Mouse (Mus musculus) intestine, embryonic 14.5 days (tissue): ENCODE results near the gene Trim72. TPM values are rescaled to one million over a fixed set of nuclear protein-coding genes. Genes with fewer than 3 reads are reported as not detected.

Experiments
- ATAC-seq: fragments of 200-750 bp; cut with Nextera tagmentation; replicated peaks from 2 replicates; pipeline ENCODE4 v1.8.0; 2017; ENCODE audit warnings: low read depth, moderate number of reproducible peaks, moderate TSS enrichment, moderate library complexity; ENCODE audit not compliant: low FRiP score, low TSS enrichment
- DNase-seq: peaks from one replicate; pipeline ENCODE4 v3.0.0-alpha.2; 2018; ENCODE audit warnings: low spot score
- H3K27ac ChIP-seq: fragments of 300-500 bp; sonication (generic); 2 replicates; pipeline ENCODE4 v1.5.1; 2014; ENCODE audit warnings: low read depth, mild to moderate bottlenecking, control low read depth
- H3K27me3 ChIP-seq: fragments of 300-500 bp; sonication (generic); replicated peaks from 2 replicates; pipeline ENCODE4 v1.6.1; 2014; ENCODE audit warnings: low read length, control low read depth; ENCODE audit not compliant: control insufficient read depth, insufficient read depth
- H3K36me3 ChIP-seq: fragments of 300-500 bp; sonication (generic); 2 replicates; pipeline ENCODE4 v1.6.1; 2014; ENCODE audit warnings: low read length, control low read depth; ENCODE audit not compliant: control insufficient read depth, insufficient read depth
- H3K4me1 ChIP-seq: fragments of 300-500 bp; sonication (generic); replicated peaks from 2 replicates; pipeline ENCODE4 v1.6.1; 2014; ENCODE audit warnings: low read length, control low read depth, mixed read lengths; ENCODE audit not compliant: control insufficient read depth, insufficient read depth
- H3K4me2 ChIP-seq: fragments of 300-500 bp; sonication (generic); 2 replicates; pipeline ENCODE4 v1.6.1; 2014; ENCODE audit warnings: low read length
- H3K4me3 ChIP-seq: fragments of 300-500 bp; sonication (generic); 2 replicates; pipeline ENCODE4 v1.5.1; 2014; ENCODE audit warnings: low read depth, low read length, control low read depth, mixed read lengths
- H3K9ac ChIP-seq: fragments of 300-500 bp; sonication (generic); 2 replicates; pipeline ENCODE4 v1.6.1; 2014; ENCODE audit warnings: mild to moderate bottlenecking, low read length
- H3K9me3 ChIP-seq: fragments of 300-500 bp; sonication (generic); 2 replicates; pipeline ENCODE4 v1.6.1; 2016; ENCODE audit warnings: low read length, control low read depth; ENCODE audit not compliant: control insufficient read depth
- WGBS: fragments of 180-500 bp; shearing (Covaris S2); extraction: QIAGEN DNeasy Blood & Tissue Kit; methylation state at CpG from one replicate; pipeline ENCODE4 v1.1.7; 2014; 5-methylcytosine and 5-hydroxymethylcytosine counted together
- polyA plus RNA-seq: library from polyadenylated mRNA; unstranded; fragments of >200 nt; fragmentation: Nextera tagmentation; extraction: Ambion mirVana; gene quantifications from 2 replicates; pipeline ENCODE4 v1.2.1, GENCODE M21; 2014

Gene Trim72
- polyA plus RNA-seq, 1 experiment from 2014 or later = 0.16 TPM

GRCm38 (mm10) chr7:128018275-128018674, 14.5 kb downstream of the Trim72 start:
- Histone ChIP-seq H3K4me3 (no peak overlapping the region), H3K9ac (no peak overlapping the region), H3K4me2 (no peak overlapping the region), H3K4me1 (no peaks in the 10 kb centered on the region), H3K27ac (no peak overlapping the region), H3K9me3 (no peaks in the 10 kb centered on the region), H3K36me3 (no peaks in the 10 kb centered on the region), H3K27me3 (no peaks in the 10 kb centered on the region)
- WGBS = 93% methylated on average over 3 of the region's 3 CpGs
- ATAC-seq = no peak
- no peak for DNase-seq

DNA sequence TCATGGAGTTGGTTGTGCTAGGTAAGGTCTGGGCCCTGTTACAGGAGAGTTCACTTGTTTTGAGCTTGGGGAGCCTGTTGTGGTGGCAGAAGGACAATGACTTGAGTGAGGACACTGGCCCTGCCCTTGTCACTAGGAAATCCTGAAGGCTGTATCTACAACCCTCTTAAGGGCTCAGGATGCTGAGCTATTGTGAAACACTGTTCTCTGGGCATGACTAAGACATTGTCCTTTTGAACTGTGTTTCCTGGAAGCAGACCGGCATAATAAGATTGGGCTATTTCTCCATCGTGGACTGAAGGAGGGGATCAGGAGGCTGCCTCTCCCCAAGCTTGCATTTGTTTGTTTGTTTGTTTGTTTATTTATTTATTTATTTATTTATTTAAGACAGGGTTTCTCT, 15.4 kb downstream of the Trim72 start:
- no peak overlapping the region for H3K4me3 ChIP-seq
- no peaks in the 10 kb centered on the region for H3K36me3 ChIP-seq
- WGBS = 85% methylated on average over 2 of the region's 2 CpGs
- H3K27ac ChIP-seq = no peak overlapping the region
- no peaks in the 10 kb centered on the region for H3K4me1 ChIP-seq
- ATAC-seq (no peak), DNase-seq (no peak)
- no peak overlapping the region for H3K4me2 ChIP-seq
- H3K9ac ChIP-seq = no peak overlapping the region
- no peaks in the 10 kb centered on the region for H3K27me3 ChIP-seq
- no peaks in the 10 kb centered on the region for H3K9me3 ChIP-seq

- no peaks in the 10 kb centered on the region for H3K36me3 ChIP-seq
- no peaks in the 10 kb centered on the region for H3K4me1 ChIP-seq
- H3K9ac ChIP-seq = no peak overlapping the region
- no peak for ATAC-seq
- H3K4me2 ChIP-seq = no peak overlapping the region
- H3K27ac ChIP-seq = no peak overlapping the region
- no peak overlapping the region for H3K4me3 ChIP-seq
- DNase-seq = no peak
- H3K9me3 ChIP-seq = no peaks in the 10 kb centered on the region
- 65% methylated on average over 8 of the region's 8 CpGs for WGBS
- H3K27me3 ChIP-seq = no peaks in the 10 kb centered on the region
Observed at GRCm38 (mm10) chr7:128022974-128023373, 19.2 kb downstream of the Trim72 start.

DNA sequence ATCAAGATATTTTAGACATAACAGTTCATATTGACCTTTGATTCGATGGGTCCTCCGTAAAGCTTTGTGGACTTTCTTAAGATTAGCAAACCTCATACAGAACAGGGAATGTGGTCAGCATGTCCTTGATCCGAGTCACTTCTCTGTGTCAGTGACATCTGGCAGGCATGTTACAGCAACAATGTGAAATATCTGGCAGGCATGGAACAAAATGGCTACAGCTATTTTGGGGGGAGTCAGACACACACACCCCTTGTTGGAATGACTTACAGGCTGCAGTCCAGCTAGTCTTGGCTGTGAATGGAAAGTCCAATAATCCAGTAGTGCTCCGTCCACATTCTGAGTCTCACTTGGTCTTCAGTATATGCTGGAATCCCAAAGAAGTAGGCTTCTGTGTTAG, 19.8 kb downstream of the Trim72 start:
- DNase-seq (no peak), ATAC-seq (no peak)
- Histone ChIP-seq H3K9ac (no peak overlapping the region), H3K27me3 (no peaks in the 10 kb centered on the region), H3K4me1 (no peaks in the 10 kb centered on the region), H3K4me2 (no peak overlapping the region), H3K27ac (no peak overlapping the region), H3K36me3 (no peaks in the 10 kb centered on the region), H3K4me3 (no peak overlapping the region), H3K9me3 (no peaks in the 10 kb centered on the region)
- WGBS = 95% methylated on average over 4 of the region's 4 CpGs

GRCm38 (mm10) chr7:128024364-128024763, 20.6 kb downstream of the Trim72 start:
- DNase-seq (no peak), ATAC-seq (no peak)
- H3K4me2 ChIP-seq = no peak overlapping the region
- no peak overlapping the region for H3K4me3 ChIP-seq
- no peaks in the 10 kb centered on the region for H3K4me1 ChIP-seq
- H3K27ac ChIP-seq = no peak overlapping the region
- no peaks in the 10 kb centered on the region for H3K27me3 ChIP-seq
- no peak overlapping the region for H3K9ac ChIP-seq
- H3K36me3 ChIP-seq = no peaks in the 10 kb centered on the region
- H3K9me3 ChIP-seq = no peaks in the 10 kb centered on the region
- WGBS = 80% methylated on average over 9 of the region's 9 CpGs

GRCm38 (mm10) chr7:128024932-128025331, 21.2 kb downstream of the Trim72 start:
- ATAC-seq (no peak), DNase-seq (no peak)
- H3K4me3 ChIP-seq = no peak overlapping the region
- no peaks in the 10 kb centered on the region for H3K9me3 ChIP-seq
- no peak overlapping the region for H3K27ac ChIP-seq
- 79% methylated on average over 4 of the region's 4 CpGs for WGBS
- no peaks in the 10 kb centered on the region for H3K27me3 ChIP-seq
- no peaks in the 10 kb centered on the region for H3K4me1 ChIP-seq
- no peak overlapping the region for H3K4me2 ChIP-seq
- no peaks in the 10 kb centered on the region for H3K36me3 ChIP-seq
- H3K9ac ChIP-seq = no peak overlapping the region

- Histone ChIP-seq H3K27ac (no peak overlapping the region), H3K4me3 (no peak overlapping the region), H3K9me3 (no peaks in the 10 kb centered on the region), H3K9ac (no peak overlapping the region), H3K4me1 (no peaks in the 10 kb centered on the region), H3K4me2 (no peak overlapping the region), H3K36me3 (no peaks in the 10 kb centered on the region), H3K27me3 (no peaks in the 10 kb centered on the region)
- 70% methylated on average over 4 of the region's 4 CpGs for WGBS
- ATAC-seq (no peak), DNase-seq (no peak)
Observed at GRCm38 (mm10) chr7:128025381-128025780, 21.6 kb downstream of the Trim72 start.

DNA sequence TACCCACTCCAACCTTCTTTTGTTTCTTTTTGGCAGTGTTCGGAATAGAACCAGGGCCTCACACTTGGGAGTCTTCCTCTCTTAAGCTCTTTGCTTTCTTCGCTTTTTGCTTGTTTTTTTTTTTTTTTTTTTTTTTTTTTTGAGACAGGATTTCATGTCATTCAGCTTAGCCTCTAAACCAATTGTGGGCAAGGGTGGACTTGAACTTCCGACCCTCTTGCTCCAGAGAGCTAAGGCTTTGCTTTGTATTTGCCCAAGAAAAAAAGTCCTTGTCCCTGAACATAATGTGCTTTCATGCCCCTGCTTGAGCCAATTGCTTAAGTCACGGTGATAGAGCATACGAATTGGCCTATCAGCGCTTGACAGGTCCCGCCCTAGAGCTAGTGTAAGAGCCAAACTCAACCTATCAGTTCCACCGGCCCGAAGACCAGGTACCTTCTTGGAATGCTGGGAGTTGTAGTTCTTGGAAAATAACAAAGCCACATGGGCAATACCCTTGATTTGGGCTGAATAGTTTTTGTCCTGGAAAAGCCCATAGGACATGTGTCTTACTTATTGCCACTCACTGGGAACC, 27.7 kb downstream of the Trim72 start:
- Histone ChIP-seq H3K4me3 (no peak overlapping the region), H3K27ac (peak overlapping the region; percentile 82), H3K9ac (no peak overlapping the region), H3K9me3 (no peaks in the 10 kb centered on the region), H3K4me1 (no peaks in the 10 kb centered on the region), H3K36me3 (no peaks in the 10 kb centered on the region), H3K4me2 (peak overlapping the region; percentile 2; the same call in 1 of the 2 replicates), H3K27me3 (no peaks in the 10 kb centered on the region)
- peak; percentile 80 for ATAC-seq
- 41% methylated on average over 9 of the region's 9 CpGs for WGBS
- peak; percentile 58 for DNase-seq

DNA sequence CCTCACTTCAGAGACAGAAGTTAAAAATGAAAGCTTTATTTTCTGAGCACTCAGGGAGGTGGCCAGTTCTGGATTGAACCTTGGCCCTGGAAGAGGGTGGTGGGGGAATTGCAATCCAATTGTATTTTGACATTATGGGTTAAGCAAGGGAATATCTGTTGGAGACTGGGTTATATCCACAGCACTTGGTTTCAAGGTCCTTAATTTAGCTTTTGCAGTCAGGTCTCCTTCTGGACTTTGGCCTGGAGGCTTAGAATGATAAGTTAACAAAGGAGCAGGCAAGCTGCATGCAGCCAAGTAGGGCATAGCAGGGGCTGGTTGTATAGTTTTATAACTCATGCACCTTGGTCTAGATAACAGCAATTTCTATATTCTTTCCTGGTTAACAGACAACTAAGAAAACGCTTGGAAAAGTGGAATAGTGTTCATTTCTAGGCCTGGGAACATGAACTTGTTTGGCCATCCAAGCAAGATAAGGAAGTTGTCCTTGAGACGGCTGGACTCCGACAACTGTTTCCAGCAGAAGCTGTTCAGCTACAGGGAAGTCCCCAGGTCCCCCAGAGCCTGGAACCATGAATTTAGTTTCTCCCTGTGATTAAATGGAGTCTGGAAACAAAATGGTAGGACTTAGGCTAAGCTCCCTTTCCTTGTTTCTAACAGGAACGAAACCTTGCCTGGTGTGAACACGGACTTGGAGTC, 28.7 kb downstream of the Trim72 start:
- Histone ChIP-seq H3K9me3 (no peaks in the 10 kb centered on the region), H3K27me3 (no peaks in the 10 kb centered on the region), H3K4me2 (0 out of 2 replicates have a peak overlapping the region, but pooled peaks have one; percentile 2), H3K36me3 (no peaks in the 10 kb centered on the region), H3K9ac (no peak overlapping the region), H3K4me3 (no peak overlapping the region), H3K27ac (peak overlapping the region; percentile 82), H3K4me1 (no peaks in the 10 kb centered on the region)
- DNase-seq (peak; percentile 59), ATAC-seq (peak; percentile 77)
- 74% methylated on average over 5 of the region's 5 CpGs for WGBS
